Mouse (Mus musculus): ENCODE results near the gene Dhx40. TPM values are rescaled to one million over a fixed set of nuclear protein-coding genes. Genes with fewer than 3 reads are reported as not detected.
"Not testable (repeated sequence)": the region's sequence is repeated elsewhere in the genome, so short reads cannot be mapped to it uniquely, and the experiment has no call there.

Dhx40 gene
- polyA plus RNA-seq, 1 experiment from 2014 or later = 34.1 TPM

DNA sequence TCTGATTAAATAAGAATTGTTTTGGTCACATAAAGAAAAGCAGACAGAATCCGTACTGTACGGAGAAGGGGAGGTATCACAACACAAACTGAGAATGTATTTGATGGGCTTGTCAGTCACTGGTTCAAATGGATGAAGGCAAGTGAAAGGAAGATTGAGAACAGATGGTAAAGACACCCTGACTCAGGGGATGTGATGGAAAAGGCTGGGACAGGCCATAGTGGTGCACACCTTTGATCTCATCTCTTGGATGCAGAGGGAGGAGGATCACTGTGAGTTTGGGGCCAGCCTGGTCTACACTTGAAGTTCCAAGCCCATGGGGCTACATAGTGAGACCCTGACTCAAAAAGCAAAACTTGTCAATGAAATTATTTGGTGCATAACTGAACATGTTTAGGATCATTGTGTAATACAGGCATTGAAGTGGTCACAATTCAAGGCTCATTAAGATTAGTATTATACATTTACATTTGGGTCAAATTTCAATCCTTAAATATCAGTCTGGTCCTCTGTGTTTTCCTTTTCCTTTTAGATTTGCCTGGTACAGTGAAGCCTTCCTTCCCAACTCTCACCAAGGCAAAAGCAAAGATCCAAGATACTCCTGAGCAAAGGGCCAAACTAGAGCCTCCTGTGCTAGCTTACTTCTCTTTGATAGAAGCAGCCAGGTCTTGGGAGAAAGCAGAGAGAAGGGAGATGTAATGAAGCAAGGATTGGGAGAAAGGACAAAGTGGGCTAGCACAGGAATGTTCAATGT lies 3.2 kb upstream of the Dhx40 start:
- 84% methylated on average over 2 of the region's 2 CpGs for WGBS
- Histone ChIP-seq H3K4me3 (ENCODE audit: low read depth, low read length) (no peak overlapping the region), H3K27ac (ENCODE audit: low read depth, low read length) (no peak overlapping the region), H3K36me3 (ENCODE audit: control insufficient read depth, insufficient read depth, low read length) (no peaks in the 10 kb centered on the region), H3K4me2 (ENCODE audit: low read length) (no peak overlapping the region), H3K27me3 (replicated peaks; ENCODE audit: control insufficient read depth, insufficient read depth, low read length) (no peaks in the 10 kb centered on the region), H3K4me1 (ENCODE audit: control insufficient read depth, insufficient read depth, low read length) (peaks cover 7% of the 10 kb centered on the region; the same call in 1 of the 2 replicates), H3K9me3 (replicated peaks; ENCODE audit: control insufficient read depth, low read length) (no peaks in the 10 kb centered on the region), H3K9ac (ENCODE audit: low read length) (no peak overlapping the region)
- DNase-seq (ENCODE audit: low spot score) (no peak), ATAC-seq (no peak)

DNA sequence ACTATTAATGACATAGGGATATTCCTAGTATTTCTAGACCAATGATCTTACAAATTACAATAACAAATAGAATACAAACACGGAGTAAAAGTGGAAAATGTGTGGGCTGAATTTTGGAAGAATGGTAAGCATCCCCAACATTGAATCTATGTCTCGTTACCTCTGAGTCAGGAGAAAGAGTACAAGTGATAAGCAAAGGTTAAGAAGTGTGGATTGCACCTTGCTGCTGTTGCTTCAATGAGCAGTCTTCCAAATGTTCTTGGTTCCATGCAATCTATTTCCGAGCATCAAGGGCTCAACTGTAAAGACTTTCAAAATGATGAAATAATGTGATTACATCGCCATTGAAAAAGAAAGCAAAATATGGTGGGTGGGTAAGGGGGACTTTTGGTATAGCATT lies 2.3 kb upstream of the Dhx40 start:
- Histone ChIP-seq H3K4me3 (ENCODE audit: low read depth, low read length) (no peak overlapping the region), H3K9ac (ENCODE audit: low read length) (no peak overlapping the region), H3K9me3 (replicated peaks; ENCODE audit: control insufficient read depth, low read length) (no peaks in the 10 kb centered on the region), H3K4me2 (ENCODE audit: low read length) (no peak overlapping the region), H3K27ac (ENCODE audit: low read depth, low read length) (no peak overlapping the region), H3K4me1 (ENCODE audit: control insufficient read depth, insufficient read depth, low read length) (peaks cover 7% of the 10 kb centered on the region; the same call in 1 of the 2 replicates), H3K36me3 (ENCODE audit: control insufficient read depth, insufficient read depth, low read length) (peaks cover 9% of the 10 kb centered on the region; the same call in 1 of the 2 replicates), H3K27me3 (replicated peaks; ENCODE audit: control insufficient read depth, insufficient read depth, low read length) (no peaks in the 10 kb centered on the region)
- 67% methylated on average over 4 of the region's 4 CpGs for WGBS
- no peak for ATAC-seq
- no peak for DNase-seq (ENCODE audit: low spot score)

DNA sequence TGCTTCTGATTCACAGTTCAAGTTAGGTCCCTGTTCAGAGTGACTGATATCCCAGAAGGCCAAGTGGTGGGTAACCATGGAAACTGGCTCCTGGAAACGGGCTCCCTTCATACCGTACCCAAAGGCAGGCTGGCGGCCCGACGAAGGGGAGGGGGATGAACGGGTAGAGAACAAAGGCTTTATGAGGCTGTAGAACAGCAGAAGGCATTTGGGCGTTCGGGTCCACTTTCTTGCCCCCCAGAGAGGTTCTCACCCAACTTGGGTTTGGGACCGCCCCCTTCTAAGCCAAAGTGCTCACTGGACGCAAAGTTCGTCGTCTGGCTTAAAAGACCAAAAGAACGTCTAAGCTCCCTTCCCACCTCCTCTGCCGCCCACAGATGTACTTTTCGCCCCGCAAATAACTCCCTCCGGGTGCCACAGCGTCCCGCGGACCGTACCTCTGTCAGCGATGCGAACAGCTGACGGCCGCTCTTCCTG lies 507 bp downstream of the Dhx40 start:
- ATAC-seq (peak; percentile 91), DNase-seq (ENCODE audit: low spot score) (peak; percentile 92)
- Histone ChIP-seq H3K4me3 (ENCODE audit: low read depth, low read length) (peak overlapping the region; percentile 95), H3K4me2 (ENCODE audit: low read length) (peak overlapping the region; percentile 55), H3K9ac (ENCODE audit: low read length) (peak overlapping the region; percentile 77), H3K4me1 (ENCODE audit: control insufficient read depth, insufficient read depth, low read length) (peaks cover 7% of the 10 kb centered on the region; the same call in 1 of the 2 replicates), H3K27ac (ENCODE audit: low read depth, low read length) (peak overlapping the region; percentile 76), H3K27me3 (replicated peaks; ENCODE audit: control insufficient read depth, insufficient read depth, low read length) (no peaks in the 10 kb centered on the region), H3K36me3 (ENCODE audit: control insufficient read depth, insufficient read depth, low read length) (peaks cover 33% of the 10 kb centered on the region), H3K9me3 (replicated peaks; ENCODE audit: control insufficient read depth, low read length) (no peaks in the 10 kb centered on the region)
- under 1% methylated on average over 25 of the region's 25 CpGs for WGBS

DNA sequence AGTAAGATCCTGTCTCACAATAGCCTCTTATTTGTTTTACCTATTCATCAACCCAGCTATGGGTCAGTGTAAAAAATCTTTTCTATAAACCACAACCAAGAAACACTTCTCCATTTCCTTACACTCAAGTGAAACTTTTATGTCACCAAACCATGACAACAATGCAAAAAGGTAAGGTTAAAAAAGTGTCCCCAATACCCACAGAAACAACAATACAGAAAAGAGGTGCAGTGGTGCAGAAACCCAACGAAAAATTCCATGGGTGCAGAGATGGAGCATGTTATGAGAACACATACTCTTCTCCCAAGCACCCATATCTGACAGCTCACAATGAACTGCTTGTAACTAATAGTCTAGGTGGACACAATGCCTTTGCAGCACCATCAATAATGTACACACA lies 13.4 kb downstream of the Dhx40 start:
- Histone ChIP-seq H3K27me3 (replicated peaks; ENCODE audit: control insufficient read depth, insufficient read depth, low read length) (no peaks in the 10 kb centered on the region), H3K9me3 (replicated peaks; ENCODE audit: control insufficient read depth, low read length) (no peaks in the 10 kb centered on the region), H3K4me2 (ENCODE audit: low read length) (no peak overlapping the region), H3K4me1 (ENCODE audit: control insufficient read depth, insufficient read depth, low read length) (no peaks in the 10 kb centered on the region), H3K27ac (ENCODE audit: low read depth, low read length) (no peak overlapping the region), H3K9ac (ENCODE audit: low read length) (no peak overlapping the region), H3K4me3 (ENCODE audit: low read depth, low read length) (no peak overlapping the region), H3K36me3 (ENCODE audit: control insufficient read depth, insufficient read depth, low read length) (peaks cover 60% of the 10 kb centered on the region)
- WGBS = 79% methylated on average over 1 of the region's 1 CpGs
- no peak for ATAC-seq
- DNase-seq (ENCODE audit: low spot score) = no peak

DNA sequence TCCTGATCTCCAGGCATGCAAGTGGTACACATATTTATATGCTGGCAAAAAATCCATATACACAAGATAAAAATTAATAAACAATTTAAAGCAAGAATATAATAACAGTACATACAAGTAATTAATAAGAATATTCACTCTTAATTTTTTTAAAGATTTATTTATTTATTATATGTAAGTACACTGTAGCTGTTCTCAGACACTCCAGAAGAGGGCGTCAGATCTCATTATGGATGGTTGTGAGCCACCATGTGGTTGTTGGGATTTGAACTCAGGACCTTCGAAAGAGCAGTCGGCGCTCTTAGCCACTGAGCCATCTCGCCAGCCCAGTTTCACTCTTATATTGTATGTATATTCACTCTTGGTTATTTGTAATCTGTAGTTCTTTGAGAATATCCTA lies 20.1 kb downstream of the Dhx40 start:
- not testable (repeated sequence) for H3K4me3 ChIP-seq (ENCODE audit: low read depth, low read length); H3K9me3 ChIP-seq (replicated peaks; ENCODE audit: control insufficient read depth, low read length); DNase-seq (ENCODE audit: low spot score); H3K27me3 ChIP-seq (replicated peaks; ENCODE audit: control insufficient read depth, insufficient read depth, low read length); H3K4me2 ChIP-seq (ENCODE audit: low read length); ATAC-seq; H3K27ac ChIP-seq (ENCODE audit: low read depth, low read length); H3K4me1 ChIP-seq (ENCODE audit: control insufficient read depth, insufficient read depth, low read length); H3K9ac ChIP-seq (ENCODE audit: low read length)
- peaks cover 60% of the 10 kb centered on the region for H3K36me3 ChIP-seq (ENCODE audit: control insufficient read depth, insufficient read depth, low read length)
- 91% methylated on average over 5 of the region's 5 CpGs for WGBS

DNA sequence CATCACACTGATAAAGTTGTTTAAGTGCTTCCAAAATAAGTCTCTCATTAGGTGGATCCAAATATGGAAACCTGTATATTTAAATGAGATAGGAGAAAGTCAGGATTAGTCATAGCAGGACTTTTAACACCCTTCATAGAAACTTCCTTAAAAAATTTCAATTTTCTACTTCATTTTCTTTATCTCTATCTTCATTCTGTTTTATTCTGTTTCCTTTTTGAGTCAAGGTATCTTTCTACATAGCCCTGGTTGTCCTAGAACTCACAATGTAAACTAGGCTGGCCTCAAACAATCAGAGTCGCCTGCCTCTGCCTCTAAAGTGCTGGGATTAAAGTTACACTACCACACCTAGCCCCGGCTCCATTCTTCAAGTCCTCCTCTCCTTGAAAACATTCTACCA lies 21.8 kb downstream of the Dhx40 start:
- Histone ChIP-seq H3K4me1 (ENCODE audit: control insufficient read depth, insufficient read depth, low read length) (no peaks in the 10 kb centered on the region), H3K4me2 (ENCODE audit: low read length) (no peak overlapping the region), H3K27me3 (replicated peaks; ENCODE audit: control insufficient read depth, insufficient read depth, low read length) (no peaks in the 10 kb centered on the region), H3K27ac (ENCODE audit: low read depth, low read length) (no peak overlapping the region), H3K36me3 (ENCODE audit: control insufficient read depth, insufficient read depth, low read length) (peaks cover 63% of the 10 kb centered on the region), H3K4me3 (ENCODE audit: low read depth, low read length) (no peak overlapping the region), H3K9me3 (replicated peaks; ENCODE audit: control insufficient read depth, low read length) (no peaks in the 10 kb centered on the region), H3K9ac (ENCODE audit: low read length) (no peak overlapping the region)
- DNase-seq (ENCODE audit: low spot score) (no peak), ATAC-seq (no peak)
- WGBS = 95% methylated on average over 2 of the region's 2 CpGs

DNA sequence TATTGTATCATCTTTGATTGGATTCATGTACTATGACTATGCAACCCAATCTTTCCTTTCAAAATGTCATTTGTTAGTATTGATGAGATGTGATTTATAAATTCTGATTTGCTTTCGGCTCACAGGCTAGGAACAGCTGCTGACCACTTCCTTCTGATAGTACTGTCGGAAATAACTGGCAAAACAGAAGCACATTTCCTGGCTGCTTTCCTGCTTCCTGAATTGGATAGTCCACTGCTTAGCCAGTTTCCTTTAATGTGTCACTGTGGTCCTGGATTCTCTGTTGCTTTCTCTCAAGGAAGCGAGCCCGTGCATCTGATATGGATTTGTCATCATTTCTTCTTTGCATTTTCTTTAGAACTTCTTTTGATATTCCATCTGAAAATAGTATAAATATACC lies 37.7 kb downstream of the Dhx40 start:
- Histone ChIP-seq H3K4me3 (ENCODE audit: low read depth, low read length) (no peak overlapping the region), H3K36me3 (ENCODE audit: control insufficient read depth, insufficient read depth, low read length) (peaks cover 50% of the 10 kb centered on the region), H3K9me3 (replicated peaks; ENCODE audit: control insufficient read depth, low read length) (no peaks in the 10 kb centered on the region), H3K4me1 (ENCODE audit: control insufficient read depth, insufficient read depth, low read length) (no peaks in the 10 kb centered on the region), H3K27me3 (replicated peaks; ENCODE audit: control insufficient read depth, insufficient read depth, low read length) (no peaks in the 10 kb centered on the region), H3K4me2 (ENCODE audit: low read length) (no peak overlapping the region), H3K27ac (ENCODE audit: low read depth, low read length) (no peak overlapping the region), H3K9ac (ENCODE audit: low read length) (no peak overlapping the region)
- WGBS = 93% methylated on average over 4 of the region's 4 CpGs
- no peak for DNase-seq (ENCODE audit: low spot score)
- no peak for ATAC-seq

DNA sequence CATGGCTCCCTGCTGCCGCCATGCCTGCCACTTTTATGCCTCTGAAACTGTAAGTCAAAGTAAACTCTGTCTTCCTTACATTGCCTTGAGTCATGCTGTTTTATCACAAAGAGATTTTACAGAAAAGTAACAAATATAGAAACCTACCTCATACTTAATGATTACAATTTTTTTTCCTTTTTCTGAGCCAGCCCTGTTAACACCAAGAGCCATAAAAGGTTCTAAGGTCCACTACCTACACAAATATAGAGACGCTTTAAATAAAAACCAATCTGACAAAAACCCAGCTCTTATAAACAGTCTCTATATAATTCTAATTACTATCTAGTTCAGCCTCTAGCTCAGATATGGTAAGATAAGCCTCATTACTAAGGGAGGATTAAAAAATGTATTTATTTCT lies 43.0 kb downstream of the Dhx40 start:
- 99% methylated on average over 2 of the region's 2 CpGs for WGBS
- Histone ChIP-seq H3K9ac (ENCODE audit: low read length) (no peak overlapping the region), H3K4me2 (ENCODE audit: low read length) (no peak overlapping the region), H3K9me3 (replicated peaks; ENCODE audit: control insufficient read depth, low read length) (no peaks in the 10 kb centered on the region), H3K27me3 (replicated peaks; ENCODE audit: control insufficient read depth, insufficient read depth, low read length) (no peaks in the 10 kb centered on the region), H3K4me1 (ENCODE audit: control insufficient read depth, insufficient read depth, low read length) (no peaks in the 10 kb centered on the region), H3K4me3 (ENCODE audit: low read depth, low read length) (no peak overlapping the region), H3K36me3 (ENCODE audit: control insufficient read depth, insufficient read depth, low read length) (peaks cover 9% of the 10 kb centered on the region), H3K27ac (ENCODE audit: low read depth, low read length) (no peak overlapping the region)
- DNase-seq (ENCODE audit: low spot score) (no peak), ATAC-seq (no peak)

DNA sequence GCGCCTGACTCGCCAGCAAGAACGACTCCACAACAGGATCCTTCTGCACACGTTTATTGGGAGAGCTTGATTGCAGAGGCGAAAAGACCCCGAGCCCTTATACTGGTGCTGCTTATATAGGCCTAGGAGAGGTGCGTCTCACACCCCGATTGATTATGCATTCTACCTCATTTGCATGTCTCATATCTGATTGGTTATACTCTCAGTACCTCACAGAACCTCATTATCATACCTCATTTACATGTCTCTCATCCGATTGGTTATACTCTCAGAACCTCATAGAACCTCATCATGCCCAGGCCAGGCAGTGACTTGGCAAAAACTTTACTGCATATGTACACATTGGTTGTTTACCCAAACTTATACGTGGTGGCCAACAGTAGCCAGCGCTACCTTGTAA lies 44.4 kb downstream of the Dhx40 start:
- H3K27me3 ChIP-seq (replicated peaks; ENCODE audit: control insufficient read depth, insufficient read depth, low read length); ATAC-seq; H3K4me2 ChIP-seq (ENCODE audit: low read length); H3K9ac ChIP-seq (ENCODE audit: low read length); H3K9me3 ChIP-seq (replicated peaks; ENCODE audit: control insufficient read depth, low read length); H3K27ac ChIP-seq (ENCODE audit: low read depth, low read length); H3K4me1 ChIP-seq (ENCODE audit: control insufficient read depth, insufficient read depth, low read length); H3K4me3 ChIP-seq (ENCODE audit: low read depth, low read length); H3K36me3 ChIP-seq (ENCODE audit: control insufficient read depth, insufficient read depth, low read length); DNase-seq (ENCODE audit: low spot score): not testable (repeated sequence)
- 92% methylated on average over 11 of the region's 11 CpGs for WGBS

Measured in forebrain, embryonic 14.5 days (tissue).